ENCODE assay signal across 47 mouse cellular contexts in genomic region chr16:34591934-34592333, GRCm38 (mm10). TPM values are rescaled to one million over a fixed set of nuclear protein-coding genes. Genes with fewer than 3 reads are reported as not detected.
"Had no signal": no experiment of that assay in that cellular context is flagged by ENCODE, and none has a peak within 500 bp of the region (broad histone marks: within the 10 kb centered on the region; RNA-seq: fewer than 3 reads in every experiment).

No protein-coding gene starts in this region.

- H3K4me2 ChIP-seq: heart, embryonic 11.5 days; heart, embryonic 12.5 days; heart, embryonic 13.5 days; heart, embryonic 15.5 days; hindbrain, embryonic 12.5 days; hindbrain, embryonic 13.5 days; hindbrain, embryonic 14.5 days; hindbrain, embryonic 15.5 days; intestine, embryonic 15.5 days; kidney, embryonic 15.5 days had no signal

- H3K4me3 ChIP-seq: heart, embryonic 10.5 days; heart, embryonic 12.5 days; heart, embryonic 13.5 days; heart, embryonic 15.5 days; hindbrain, embryonic 10.5 days; hindbrain, embryonic 12.5 days; hindbrain, embryonic 13.5 days; hindbrain, embryonic 15.5 days; intestine, embryonic 15.5 days; kidney, embryonic 15.5 days; layer of hippocampus, adult 2 months had no signal

- H3K27ac ChIP-seq: heart, embryonic 10.5 days; heart, embryonic 13.5 days; heart, embryonic 15.5 days; hindbrain, embryonic 10.5 days; hindbrain, embryonic 12.5 days; hindbrain, embryonic 13.5 days; hindbrain, embryonic 14.5 days; hindbrain, embryonic 15.5 days; hindbrain, postnatal 0 days; intestine, embryonic 15.5 days; kidney, embryonic 15.5 days; kidney, postnatal 0 days; layer of hippocampus, adult 2 months had no signal

- H3K27me3 ChIP-seq: heart, embryonic 12.5 days; heart, embryonic 13.5 days; heart, embryonic 15.5 days; hindbrain, embryonic 12.5 days; hindbrain, embryonic 13.5 days; hindbrain, embryonic 15.5 days; intestine, embryonic 15.5 days; kidney, embryonic 15.5 days had no signal

- H3K36me3 ChIP-seq: heart, embryonic 10.5 days; heart, embryonic 12.5 days; heart, embryonic 13.5 days; heart, embryonic 15.5 days; hindbrain, embryonic 10.5 days; hindbrain, embryonic 12.5 days; hindbrain, embryonic 13.5 days; hindbrain, embryonic 15.5 days; intestine, embryonic 15.5 days; kidney, embryonic 15.5 days had no signal

- DNase-seq: heart, postnatal 10 days; heart, postnatal 14 days; heart, postnatal 36 days; heart, postnatal 4 days; kidney, adult 11 months; kidney, adult 18-20 months; kidney, adult 2 months; kidney, adult 8-10 months; kidney, adult 9 months; kidney, postnatal 10 days; kidney, postnatal 14 days; kidney, postnatal 25 days; kidney, postnatal 36 days; kidney, postnatal 4 days; layer of hippocampus, adult 9-11 months; layer of hippocampus, postnatal 36 days had no signal

- H3K9me3 ChIP-seq: heart, embryonic 10.5 days; heart, embryonic 12.5 days; heart, embryonic 13.5 days; heart, embryonic 15.5 days; hindbrain, embryonic 10.5 days; hindbrain, embryonic 12.5 days; hindbrain, embryonic 13.5 days; hindbrain, embryonic 15.5 days; intestine, embryonic 15.5 days; kidney, embryonic 15.5 days had no signal

- H3K4me1 ChIP-seq: hindbrain, embryonic 15.5 days; intestine, embryonic 15.5 days had no signal

- H3K9ac ChIP-seq: heart, embryonic 12.5 days; heart, embryonic 13.5 days; heart, embryonic 15.5 days; hindbrain, embryonic 12.5 days; hindbrain, embryonic 13.5 days; hindbrain, embryonic 14.5 days; hindbrain, embryonic 15.5 days; intestine, embryonic 15.5 days; kidney, embryonic 15.5 days had no signal

- ATAC-seq: hindbrain, embryonic 16.5 days; hindbrain, postnatal 0 days; inflammation-experienced regulatory T-cells, adult 6 months; intestine, embryonic 15.5 days; intestine, embryonic 16.5 days; intestine, postnatal 0 days had no signal

RNA-seq across cellular contexts. Expression of gene Ropn1, which starts 57.8 kb away (rescaled TPM):
- total RNA-seq: heart, postnatal 10 days; heart, postnatal 25 days; hematopoietic stem cell, adult 5-6 weeks; hindbrain, postnatal 0 days; layer of hippocampus, adult 18-20 months; layer of hippocampus, adult 2 months; layer of hippocampus, postnatal 10 days; layer of hippocampus, postnatal 14 days; layer of hippocampus, postnatal 25 days; layer of hippocampus, postnatal 36 days; left cerebral cortex, adult 18-20 months had no signal
- polyA plus RNA-seq: hindbrain, embryonic 10.5 days; hindbrain, embryonic 11.5 days; hindbrain, embryonic 12.5 days; hindbrain, embryonic 13.5 days; hindbrain, embryonic 15.5 days; hindbrain, embryonic 16.5 days; inflammation-experienced regulatory T-cells, adult 6 months; intestine, embryonic 14.5 days; intestine, embryonic 15.5 days; intestine, embryonic 16.5 days; intestine, postnatal 0 days; kidney, embryonic 14.5 days; kidney, embryonic 15.5 days; kidney, embryonic 16.5 days; kidney, postnatal 0 days; large intestine, adult 2 months had no signal
